Mouse (Mus musculus): ENCODE results near the gene Ngly1. TPM values are rescaled to one million over a fixed set of nuclear protein-coding genes. Genes with fewer than 3 reads are reported as not detected.

Ngly1 gene
- total and polyA plus RNA-seq, 3 experiments, result 17.0 to 37.5 (median 21.7) TPM

- H3K27ac ChIP-seq (ENCODE audit: insufficient read depth, low read depth), result peak overlapping the region; percentile 75
Measured at GRCm38 (mm10) chr14:16302688-16303087, 53.6 kb downstream of the Ngly1 start.

DNA sequence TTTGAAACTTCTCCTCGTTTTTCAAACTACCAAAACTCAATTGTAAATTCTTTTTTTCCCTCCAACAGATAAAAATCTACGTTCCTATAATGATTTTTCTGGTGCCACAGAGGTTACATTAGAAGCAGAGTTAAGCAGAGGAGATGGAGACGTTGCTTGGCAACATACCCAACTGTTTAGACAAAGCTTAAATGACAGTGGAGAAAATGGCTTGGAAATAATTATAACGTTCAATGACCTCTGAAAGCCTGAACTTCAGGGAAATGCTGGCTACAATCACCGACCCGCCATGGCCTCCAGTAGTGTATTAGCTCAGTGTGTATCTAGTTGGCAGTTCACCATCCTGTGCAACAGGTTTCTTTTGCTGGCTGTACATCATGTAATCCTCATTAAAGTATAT, 61.7 kb downstream of the Ngly1 start:
- TF ChIP-seq ZMIZ1 (IDR thresholded peaks at IDR 0.05; ENCODE audit: low read depth, low read length) (no peak), CTCF (conservative IDR thresholded peaks at IDR 0.05 in 1 of 2, IDR thresholded peaks at IDR 0.05 in 1 of 2; ENCODE audit: low read depth in 2 of 2, low read length in 2 of 2) (no peak), MXI1 (IDR thresholded peaks at IDR 0.05; ENCODE audit: low read depth, low read length) (no peak), MAFK (IDR thresholded peaks at IDR 0.05; ENCODE audit: insufficient replicate concordance, low read length) (no peak), HCFC1 (IDR thresholded peaks at IDR 0.05; ENCODE audit: low read depth, low read length) (no peak), MEF2A (IDR thresholded peaks at IDR 0.05; ENCODE audit: borderline replicate concordance, low read depth, low read length) (no peak), ZKSCAN1 (IDR thresholded peaks at IDR 0.05; ENCODE audit: borderline replicate concordance, low read depth, low read length) (no peak), UBTF (IDR thresholded peaks at IDR 0.05; ENCODE audit: low read depth, low read length) (no peak), ELF1 (IDR thresholded peaks at IDR 0.05; ENCODE audit: low read depth, low read length) (no peak), POLR2AphosphoS2 (IDR thresholded peaks at IDR 0.05; ENCODE audit: low read depth, low read length) (no peak), IRF4 (IDR thresholded peaks at IDR 0.05; ENCODE audit: low read depth, low read length) (no peak), CHD1 (IDR thresholded peaks at IDR 0.05; ENCODE audit: low read depth, low read length) (no peak), RCOR1 (conservative IDR thresholded peaks at IDR 0.05; ENCODE audit: low read depth, low read length) (no peak), BHLHE40 (IDR thresholded peaks at IDR 0.05; ENCODE audit: low read depth, low read length) (no peak), GABPA (IDR thresholded peaks at IDR 0.05; ENCODE audit: insufficient replicate concordance, low read depth, low read length) (no peak), SIN3A (IDR thresholded peaks at IDR 0.05; ENCODE audit: low read length) (no peak), PAX5 (IDR thresholded peaks at IDR 0.05; ENCODE audit: low read length) (no peak), RAD21 (IDR thresholded peaks at IDR 0.05; ENCODE audit: low read depth, low read length) (no peak)
- Histone ChIP-seq H3K4me3 (replicated peaks in 1 of 3; ENCODE audit: low read depth in 2 of 3, low read length in 2 of 3, poor library complexity in 1 of 3) (no peak overlapping the region), H3K36me3 (replicated peaks in 1 of 2; ENCODE audit: control insufficient read depth in 1 of 2, insufficient read depth in 1 of 2, low read length in 1 of 2) (peaks cover 0 to 14% of the 10 kb centered on the region in 2 experiments), H3K9ac (ENCODE audit: insufficient read depth, low read depth) (no peak overlapping the region), H3K79me2 (replicated peaks; ENCODE audit: control insufficient read depth, extremely low read depth, insufficient read depth, poor library complexity, severe bottlenecking) (no peaks in the 10 kb centered on the region), H3K9me3 (replicated peaks; ENCODE audit: low read length) (no peaks in the 10 kb centered on the region), H3K4me2 (ENCODE audit: insufficient read depth, low read depth, poor library complexity, severe bottlenecking) (no peak overlapping the region), H3K4me1 (ENCODE audit: control insufficient read depth in 1 of 2, insufficient read depth in 2 of 2) (peaks cover 2 to 18% of the 10 kb centered on the region in 2 experiments; a peak in 2 of 4 replicates), H3K27ac (ENCODE audit: insufficient read depth, low read depth) (no peak overlapping the region), H3K27me3 (replicated peaks) (no peaks in the 10 kb centered on the region)
- dilution Hi-C loops (cut with MboI; ENCODE audit: extremely low pct_ligation_motif_present, extremely low pct_unique_long_range_greater_than_20kb, low sequenced_read_pairs) (no loop called here), in situ Hi-C loops (cut with MboI; ENCODE audit: low pct_ligation_motif_present, low pct_unique_long_range_greater_than_20kb, low sequenced_read_pairs) (no loop called here)
- no peak for DNase-seq (ENCODE audit: extremely low read depth)

More at GRCm38 (mm10) chr14:16302688-16303087, 53.6 kb downstream of the Ngly1 start:
- in situ Hi-C loops (cut with MboI; ENCODE audit: low pct_ligation_motif_present, low pct_unique_long_range_greater_than_20kb, low sequenced_read_pairs), result loop anchor here (5.0 kb wide), 1 partner anchor 65 kb away; the partner anchor contains the start of gene Top2b
- H3K4me2 ChIP-seq (ENCODE audit: insufficient read depth, low read depth, poor library complexity, severe bottlenecking), result peak overlapping the region; percentile 73
- no peak overlapping the region for H3K9ac ChIP-seq (ENCODE audit: insufficient read depth, low read depth)
- no peaks in the 10 kb centered on the region for H3K79me2 ChIP-seq (replicated peaks; ENCODE audit: control insufficient read depth, extremely low read depth, insufficient read depth, poor library complexity, severe bottlenecking)
- H3K36me3 ChIP-seq (replicated peaks in 1 of 2; ENCODE audit: control insufficient read depth in 1 of 2, insufficient read depth in 1 of 2, low read length in 1 of 2), result peaks cover 0 to 9% of the 10 kb centered on the region in 2 experiments
- H3K4me3 ChIP-seq (replicated peaks in 1 of 3; ENCODE audit: low read depth in 2 of 3, low read length in 2 of 3, poor library complexity in 1 of 3), result no peak overlapping the region
- TF ChIP-seq ZC3H11A (IDR thresholded peaks at IDR 0.05; ENCODE audit: low read depth, low read length) (no peak), ZKSCAN1 (IDR thresholded peaks at IDR 0.05; ENCODE audit: borderline replicate concordance, low read depth, low read length) (no peak), HCFC1 (IDR thresholded peaks at IDR 0.05; ENCODE audit: low read depth, low read length) (no peak; the same call in 1 of the 2 replicates), ZMIZ1 (IDR thresholded peaks at IDR 0.05; ENCODE audit: low read depth, low read length) (no peak), RAD21 (IDR thresholded peaks at IDR 0.05; ENCODE audit: low read depth, low read length) (no peak; the same call in 1 of the 2 replicates), IRF4 (IDR thresholded peaks at IDR 0.05; ENCODE audit: low read depth, low read length) (peak; percentile 98), UBTF (IDR thresholded peaks at IDR 0.05; ENCODE audit: low read depth, low read length) (no peak), NELFE (IDR thresholded peaks at IDR 0.05; ENCODE audit: low read depth, low read length) (0 out of 2 replicates have a peak, but pooled peaks have one; percentile 38), USF1 (IDR thresholded peaks at IDR 0.05; ENCODE audit: low read depth, low read length) (no peak), E2F4 (IDR thresholded peaks at IDR 0.05; ENCODE audit: insufficient replicate concordance, low read depth, low read length) (0 out of 2 replicates have a peak, but pooled peaks have one; percentile 33), ELF1 (IDR thresholded peaks at IDR 0.05; ENCODE audit: low read depth, low read length) (0 out of 2 replicates have a peak, but pooled peaks have one; percentile 42), CHD2 (IDR thresholded peaks at IDR 0.05; ENCODE audit: low read length) (peak; percentile 69; the same call in 1 of the 2 replicates), JUND (conservative IDR thresholded peaks at IDR 0.05; ENCODE audit: low read depth, low read length) (peak; percentile 62), ZNF384 (IDR thresholded peaks at IDR 0.05; ENCODE audit: low read depth, low read length) (no peak), POLR2A (IDR thresholded peaks at IDR 0.05; ENCODE audit: low read depth, low read length) (no peak), POLR2AphosphoS2 (IDR thresholded peaks at IDR 0.05; ENCODE audit: low read depth, low read length) (no peak), MAFK (IDR thresholded peaks at IDR 0.05; ENCODE audit: insufficient replicate concordance, low read length) (no peak), MAX (IDR thresholded peaks at IDR 0.05; ENCODE audit: low read length) (peak; percentile 74), BHLHE40 (IDR thresholded peaks at IDR 0.05; ENCODE audit: low read depth, low read length) (peak; percentile 80), MEF2A (IDR thresholded peaks at IDR 0.05; ENCODE audit: borderline replicate concordance, low read depth, low read length) (peak; percentile 54; the same call in 1 of the 2 replicates), MYC (IDR thresholded peaks at IDR 0.05; ENCODE audit: low read depth, low read length) (peak; percentile 53; the same call in 1 of the 2 replicates), CHD1 (IDR thresholded peaks at IDR 0.05; ENCODE audit: low read depth, low read length) (0 out of 2 replicates have a peak, but pooled peaks have one; percentile 12), JUN (IDR thresholded peaks at IDR 0.05; ENCODE audit: insufficient read depth, low read depth, low read length) (peak; percentile 42; the same call in 1 of the 2 replicates), RCOR1 (conservative IDR thresholded peaks at IDR 0.05; ENCODE audit: low read depth, low read length) (peak; percentile 89), TBP (conservative IDR thresholded peaks at IDR 0.05; ENCODE audit: low read depth, low read length) (0 out of 2 replicates have a peak, but pooled peaks have one; percentile 28), ETS1 (conservative IDR thresholded peaks at IDR 0.05; ENCODE audit: low read depth, low read length) (peak; percentile 63), MAZ (IDR thresholded peaks at IDR 0.05; ENCODE audit: low read depth, low read length) (no peak), SIN3A (IDR thresholded peaks at IDR 0.05; ENCODE audit: low read length) (peak; percentile 66), TCF12 (IDR thresholded peaks at IDR 0.05; ENCODE audit: low read depth, low read length) (peak; percentile 71), EP300 (IDR thresholded peaks at IDR 0.05; ENCODE audit: low read length) (peak; percentile 99)
- DNase-seq (ENCODE audit: extremely low read depth), result peak; percentile 73
- H3K27me3 ChIP-seq (replicated peaks), result no peaks in the 10 kb centered on the region
- dilution Hi-C loops (cut with MboI; ENCODE audit: extremely low pct_ligation_motif_present, extremely low pct_unique_long_range_greater_than_20kb, low sequenced_read_pairs), result no loop called here
- H3K4me1 ChIP-seq (ENCODE audit: control insufficient read depth in 1 of 2, insufficient read depth in 2 of 2), result peaks cover 12 to 31% of the 10 kb centered on the region in 2 experiments; a peak in 3 of 4 replicates
- no peaks in the 10 kb centered on the region for H3K9me3 ChIP-seq (replicated peaks; ENCODE audit: low read length)
